Comparison of ENCODE assay signal across 20 mouse cellular contexts in the genomic region with DNA sequence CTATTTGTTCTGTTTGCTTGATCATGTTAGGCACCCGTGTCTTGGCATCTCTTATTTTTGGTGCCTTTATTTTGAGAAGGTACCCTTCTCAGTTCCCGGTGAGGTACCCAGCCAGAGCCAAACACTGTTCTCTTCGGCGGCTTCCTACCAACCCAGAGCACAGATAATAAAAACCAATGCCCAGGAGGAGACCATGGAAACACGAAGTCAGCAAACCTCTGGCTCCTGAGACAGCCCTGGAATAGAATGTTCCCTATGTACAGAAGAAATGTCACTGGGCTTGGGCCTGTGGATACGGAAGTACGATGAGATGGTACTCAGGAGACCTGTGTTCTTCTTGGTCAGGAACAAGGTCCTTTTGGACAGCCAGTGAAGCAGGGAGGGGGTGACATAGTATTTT.
"Had no signal": no experiment of that assay in that cellular context is flagged by ENCODE, and none has a peak within 500 bp of the region (broad histone marks: within the 10 kb centered on the region; RNA-seq: fewer than 3 reads in every experiment).

No protein-coding gene starts in this region.

- H3K4me1 ChIP-seq: midbrain, embryonic 10.5 days; midbrain, embryonic 12.5 days; neural tube, embryonic 13.5 days; neural tube, embryonic 15.5 days; stomach, embryonic 15.5 days had no signal

- H3K27me3 ChIP-seq: midbrain, embryonic 12.5 days; neural tube, embryonic 13.5 days; neural tube, embryonic 15.5 days; stomach, embryonic 15.5 days had no signal

- ATAC-seq: midbrain, embryonic 16.5 days had no signal

- H3K9ac ChIP-seq: lung, embryonic 14.5 days; midbrain, embryonic 12.5 days; neural tube, embryonic 13.5 days; neural tube, embryonic 15.5 days; stomach, embryonic 15.5 days had no signal

- H3K27ac ChIP-seq: midbrain, embryonic 10.5 days; midbrain, embryonic 12.5 days; neural tube, embryonic 13.5 days; neural tube, embryonic 15.5 days; stomach, embryonic 15.5 days; stomach, postnatal 0 days had no signal

- DNase-seq: lung, adult 18-20 months; lung, embryonic 14.5 days; lung, postnatal 10 days; lung, postnatal 4 days; midbrain, embryonic 14.5 days; retina, postnatal 1 day; right cerebral cortex, adult 18-20 months; right cerebral cortex, postnatal 25 days; right cerebral cortex, postnatal 4 days; thymus, adult 2 months; thymus, postnatal 25 days; thymus, postnatal 4 days had no signal

- H3K9me3 ChIP-seq: neural tube, embryonic 13.5 days; neural tube, embryonic 15.5 days; stomach, embryonic 15.5 days had no signal

- H3K4me2 ChIP-seq: lung, embryonic 14.5 days; midbrain, embryonic 12.5 days; neural tube, embryonic 13.5 days; neural tube, embryonic 15.5 days; stomach, embryonic 15.5 days had no signal

- H3K4me3 ChIP-seq: midbrain, embryonic 10.5 days; midbrain, embryonic 12.5 days; myocyte; neural tube, embryonic 13.5 days; neural tube, embryonic 15.5 days; stomach, embryonic 15.5 days had no signal
